Mouse (Mus musculus) skeletal muscle tissue, adult 2 months (tissue): ENCODE measurements at regions not wholly inside any gene's neighbourhood (a gene's known extent, or its start where the extent isn't known, plus 50 kb on each side); places are given as distances from the start of the nearest gene placed in this dataset.

Experiments
- DNase-seq: peaks from one replicate; pipeline ENCODE4 v3.0.0-alpha.2; 2012; ENCODE audit warnings: low read depth, low spot score

- no peak for DNase-seq
Observed at GRCm38 (mm10) chr11:24789120-24789519, 711.3 kb downstream of the Bcl11a start.

GRCm38 (mm10) chr11:24795510-24796211, 717.8 kb downstream of the Bcl11a start:
- DNase-seq = no peak

- DNase-seq = no peak
Observed at GRCm38 (mm10) chr11:24804623-24805023, 726.8 kb downstream of the Bcl11a start.

GRCm38 (mm10) chr11:24829578-24830401, 751.9 kb downstream of the Bcl11a start:
- no peak for DNase-seq

- no peak for DNase-seq
Observed at GRCm38 (mm10) chr11:24830484-24830883, 752.6 kb downstream of the Bcl11a start.

GRCm38 (mm10) chr11:24843839-24844738, 766.2 kb downstream of the Bcl11a start:
- no peak for DNase-seq

GRCm38 (mm10) chr11:24856991-24857390, 779.1 kb downstream of the Bcl11a start:
- DNase-seq = no peak

GRCm38 (mm10) chr11:24864637-24865036, 786.8 kb downstream of the Bcl11a start:
- no peak for DNase-seq

- no peak for DNase-seq
Observed at GRCm38 (mm10) chr11:24865067-24865796, 787.4 kb downstream of the Bcl11a start.
